Mouse (Mus musculus) T-helper 2 cell (primary cell): ENCODE results near the gene Tigd4.

Experiments used
- in situ Hi-C: fragments of 300-600 bp; cut with MboI, MseI; formaldehyde crosslinking; loops from one replicate; pipeline ENCODE4 v1.15.1; 2025; ENCODE audit warnings: high pct_unique_total_duplicates

Tigd4 gene

DNA sequence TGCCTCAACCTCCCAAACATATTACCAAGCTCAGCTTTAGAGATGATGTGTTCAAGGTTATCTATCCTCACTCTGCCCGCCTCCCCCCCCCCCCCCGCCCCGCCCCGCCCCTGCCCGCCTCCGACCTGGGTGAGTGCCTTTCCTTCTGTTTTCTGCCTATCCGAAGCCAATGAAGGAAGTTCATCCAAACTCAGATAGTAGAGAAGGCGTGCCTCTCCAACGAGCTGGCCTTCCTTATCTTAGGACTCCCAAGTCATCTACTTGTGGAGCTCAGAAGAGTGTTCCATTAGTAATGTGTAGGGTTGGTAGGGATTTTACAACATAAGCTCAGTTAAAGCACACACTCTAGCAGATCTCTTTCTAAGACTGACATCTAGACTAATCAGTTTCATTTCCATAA is 9.8 kb downstream of the Tigd4 start:
- in situ Hi-C loops: loop anchor here (25.0 kb wide), 1 partner anchor 1509 kb away; no protein-coding TSS in a partner anchor

DNA sequence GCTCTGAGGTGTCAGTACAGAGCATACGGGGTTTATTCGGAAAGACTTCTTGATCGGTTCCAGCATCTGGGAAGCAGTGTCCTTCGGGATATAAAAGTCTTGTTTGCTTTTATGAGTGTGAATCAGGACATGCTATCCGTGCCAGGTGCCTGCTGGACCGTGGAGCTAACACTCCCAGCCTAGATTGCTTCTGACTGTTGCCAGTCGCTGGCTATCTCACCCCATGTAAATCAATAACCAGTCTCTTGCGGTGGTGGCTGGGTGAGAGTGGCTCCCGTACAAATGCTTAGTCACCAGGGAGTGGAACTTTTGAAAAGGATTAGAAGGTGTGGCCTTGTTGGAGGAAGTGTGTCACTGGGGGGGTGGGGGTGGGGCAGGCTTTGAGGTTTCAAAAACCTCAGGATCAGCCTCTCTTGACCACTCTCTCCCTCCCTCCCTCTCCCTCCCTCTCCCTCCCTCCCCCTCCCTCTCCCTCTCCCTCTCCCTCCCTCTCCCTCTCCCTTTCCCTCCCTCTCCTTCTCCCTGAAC is 16.9 kb downstream of the Tigd4 start:
- in situ Hi-C loops: loop anchor here (25.0 kb wide), 1 partner anchor 1502 kb away; no protein-coding TSS in a partner anchor

GRCm38 (mm10) chr3:84615050-84615855 is 21.9 kb downstream of the Tigd4 start:
- in situ Hi-C loops: loop anchor here (25.0 kb wide), 1 partner anchor 1497 kb away; no protein-coding TSS in a partner anchor

DNA sequence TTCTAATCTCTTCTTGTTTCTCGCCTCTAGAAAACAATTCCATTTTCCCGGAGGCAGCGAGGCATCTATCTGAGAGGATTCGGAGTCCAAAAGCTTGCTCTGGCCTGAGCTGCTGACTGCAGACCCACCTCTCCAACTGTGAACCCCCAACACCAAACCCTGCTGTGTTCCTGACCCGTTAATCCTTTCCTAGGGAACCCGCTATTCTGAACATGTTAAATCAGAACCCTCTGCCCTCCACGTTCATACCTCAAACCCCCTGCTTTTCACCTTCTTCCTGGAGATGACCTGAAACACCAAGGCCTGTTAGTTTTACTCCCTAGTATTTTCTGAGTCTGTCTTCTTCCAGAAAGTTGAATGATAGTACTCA is 22.5 kb downstream of the Tigd4 start:
- in situ Hi-C loops: loop anchor here (25.0 kb wide), 1 partner anchor 1496 kb away; no protein-coding TSS in a partner anchor

DNA sequence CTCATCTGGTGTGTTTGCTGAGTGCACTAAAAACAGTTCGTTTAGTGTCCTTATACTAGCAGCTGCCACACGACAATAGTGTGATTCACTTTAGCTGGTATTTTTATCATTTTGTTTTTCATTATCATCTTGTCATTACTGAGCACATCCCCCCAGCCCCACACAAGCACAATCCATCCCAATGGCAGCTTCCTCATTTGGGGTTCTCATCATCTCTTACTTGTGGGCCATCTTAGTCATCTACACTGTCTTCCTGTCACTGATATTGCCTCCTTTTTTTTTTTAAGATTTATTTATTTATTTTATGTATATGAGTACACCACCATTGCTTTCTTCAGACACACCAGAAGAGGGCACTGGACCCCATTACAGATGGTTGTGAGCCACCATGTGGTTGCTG is 25.3 kb downstream of the Tigd4 start:
- in situ Hi-C loops: loop anchor here (25.0 kb wide), 1 partner anchor 1494 kb away; no protein-coding TSS in a partner anchor

DNA sequence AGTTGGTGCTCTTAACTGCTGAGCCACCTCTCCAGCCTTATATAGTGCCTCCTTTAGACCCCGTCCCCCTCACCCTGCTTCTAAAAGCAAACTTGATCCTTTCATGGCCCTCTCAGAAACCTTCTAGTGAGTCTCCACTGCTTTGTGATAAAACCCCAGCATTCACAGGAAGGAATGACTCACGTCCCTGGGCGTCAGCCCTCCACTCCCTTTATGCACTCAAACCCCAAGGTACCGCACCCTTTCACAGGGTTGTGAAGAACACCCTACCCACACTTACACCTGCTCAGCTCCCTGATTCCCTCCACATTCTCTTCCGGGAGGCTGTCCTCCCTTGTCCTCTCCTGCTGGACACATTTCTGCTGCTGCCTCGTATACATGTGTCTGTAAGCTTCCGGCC is 25.7 kb downstream of the Tigd4 start:
- in situ Hi-C loops: loop anchor here (25.0 kb wide), 1 partner anchor 1493 kb away; no protein-coding TSS in a partner anchor

GRCm38 (mm10) chr3:84619725-84620124 is 26.4 kb downstream of the Tigd4 start:
- in situ Hi-C loops: loop anchor here (25.0 kb wide), 1 partner anchor 1493 kb away; no protein-coding TSS in a partner anchor

GRCm38 (mm10) chr3:84622026-84622425 is 28.7 kb downstream of the Tigd4 start:
- in situ Hi-C loops: loop anchor here (25.0 kb wide), 1 partner anchor 1490 kb away; no protein-coding TSS in a partner anchor

DNA sequence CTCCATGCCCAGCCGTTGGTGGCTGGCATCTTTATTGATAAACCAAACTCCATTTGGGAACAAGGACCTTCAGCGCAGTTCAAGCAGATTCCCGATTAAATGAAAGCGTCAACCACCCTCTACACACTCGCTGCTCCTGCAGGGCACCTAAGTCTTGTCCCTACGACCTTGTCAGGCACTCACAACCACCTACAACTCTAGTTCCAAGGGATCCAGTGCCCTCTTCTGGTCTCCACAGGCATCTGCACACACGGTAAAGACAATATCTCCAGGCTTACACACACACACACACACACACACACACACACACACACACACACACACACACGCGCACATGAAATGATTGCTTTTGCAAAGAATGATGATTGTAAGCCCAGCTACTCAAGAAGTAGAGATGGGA is 38.2 kb downstream of the Tigd4 start:
- in situ Hi-C loops: no loop called here

DNA sequence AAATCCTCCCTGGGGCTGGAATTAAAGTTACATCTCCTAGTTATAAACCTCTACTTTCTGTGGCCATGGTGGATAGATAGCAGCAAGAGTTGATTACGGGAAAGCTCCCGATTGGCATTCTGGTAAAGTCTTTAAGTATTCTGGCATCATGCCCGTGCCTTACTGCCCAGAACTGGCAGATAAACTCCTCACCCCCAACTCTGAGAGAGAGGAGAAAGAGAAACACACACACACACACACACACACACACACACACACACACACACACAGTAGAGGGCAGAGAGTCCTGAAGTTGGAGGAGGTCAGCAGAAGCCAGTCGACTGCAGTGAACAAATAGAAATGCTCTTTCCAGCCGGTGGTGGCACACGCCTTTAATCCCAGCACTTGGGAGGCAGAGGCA is 43.7 kb downstream of the Tigd4 start:
- in situ Hi-C loops: no loop called here

GRCm38 (mm10) chr3:84637890-84638578 is 44.7 kb downstream of the Tigd4 start:
- in situ Hi-C loops: no loop called here

- in situ Hi-C loops: no loop called here
These were observed 45.5 kb downstream of the Tigd4 start for GRCm38 (mm10) chr3:84638858-84639257.

GRCm38 (mm10) chr3:84639767-84640500 is 46.6 kb downstream of the Tigd4 start:
- in situ Hi-C loops: no loop called here

- in situ Hi-C loops: no loop called here
These were observed 47.2 kb downstream of the Tigd4 start for GRCm38 (mm10) chr3:84640536-84640935.

- in situ Hi-C loops: no loop called here
These were observed 48.0 kb downstream of the Tigd4 start for GRCm38 (mm10) chr3:84641391-84641790.

DNA sequence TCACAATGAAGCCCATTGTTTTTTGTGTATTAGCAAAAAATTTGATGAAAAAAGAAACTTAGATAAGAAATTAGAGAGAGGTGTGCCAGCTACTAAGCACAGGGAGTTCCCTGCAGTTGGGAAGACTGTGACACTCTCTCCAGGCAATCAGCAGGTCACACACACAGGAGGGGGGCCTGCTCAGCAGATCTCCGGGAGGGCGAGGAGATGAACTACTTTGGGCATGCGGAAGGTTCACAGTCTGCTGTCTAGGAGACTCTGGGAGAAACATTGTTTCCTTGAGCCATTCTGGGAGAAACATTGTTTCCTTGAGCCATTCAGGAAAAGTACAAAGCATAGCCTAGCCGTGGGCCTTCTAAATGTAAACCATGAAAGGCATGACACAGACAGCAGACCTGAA is 49.6 kb downstream of the Tigd4 start:
- in situ Hi-C loops: no loop called here

- in situ Hi-C loops: no loop called here
These were observed 52.0 kb downstream of the Tigd4 start for GRCm38 (mm10) chr3:84645156-84646006.

- in situ Hi-C loops: no loop called here
These were observed 52.6 kb downstream of the Tigd4 start for GRCm38 (mm10) chr3:84646007-84646290.

DNA sequence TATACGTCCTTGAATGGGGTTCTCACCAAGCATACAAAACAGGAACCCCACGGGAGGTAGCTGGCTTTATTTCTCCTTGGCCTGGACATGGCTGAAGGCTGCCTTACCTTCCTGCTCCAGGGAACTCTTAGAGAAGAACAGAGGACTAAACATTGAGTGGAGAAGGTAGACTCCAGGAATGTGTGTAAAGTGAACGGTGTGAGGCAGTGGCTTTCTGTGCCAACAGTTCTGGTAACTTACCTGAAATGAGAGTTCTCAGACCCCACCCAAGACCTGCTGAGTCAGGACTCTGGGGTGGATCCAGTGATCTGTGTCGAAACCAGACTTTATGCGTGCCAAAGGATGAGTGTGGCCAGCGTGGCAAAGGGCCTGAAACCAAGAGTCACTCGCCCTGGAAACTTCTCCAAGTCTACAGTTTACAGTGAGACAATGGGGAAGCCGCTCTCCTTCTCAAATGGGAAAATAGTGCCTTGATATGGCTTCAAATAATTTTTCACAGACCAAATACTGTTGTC is 53.0 kb downstream of the Tigd4 start:
- in situ Hi-C loops: no loop called here
